Mouse (Mus musculus): ENCODE results near the gene Dsn1.

DNA sequence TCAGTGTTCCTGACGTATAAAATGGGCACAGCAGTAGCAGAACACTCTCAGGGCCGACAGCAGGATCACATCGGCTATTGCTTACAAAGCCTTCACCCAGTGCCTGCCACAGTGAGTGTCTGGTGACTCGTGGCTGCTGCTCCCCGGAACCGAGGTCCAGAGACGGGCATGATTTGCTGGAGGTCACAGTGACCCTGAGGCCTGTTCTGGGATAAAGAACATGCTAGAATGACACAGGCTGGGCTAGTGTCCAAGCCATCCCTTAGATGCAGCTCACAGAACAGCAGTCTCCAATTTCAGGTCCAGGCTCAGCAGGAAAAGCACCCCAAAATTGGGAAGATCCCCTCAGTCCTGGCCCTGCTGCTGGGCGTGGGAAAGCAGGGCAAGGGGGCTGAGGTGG lies 47.3 kb upstream of the Dsn1 start:
- TF ChIP-seq CTCF (IDR thresholded peaks at IDR 0.05; ENCODE audit: borderline replicate concordance, extremely low read depth, insufficient read depth, insufficient read length) (no peak), POLR2A (IDR thresholded peaks at IDR 0.05; ENCODE audit: borderline replicate concordance, extremely low read depth, insufficient read depth, insufficient read length, poor library complexity, severe bottlenecking) (no peak)

Data from brain, embryonic 14.5 days (tissue).